In the genomic region with DNA sequence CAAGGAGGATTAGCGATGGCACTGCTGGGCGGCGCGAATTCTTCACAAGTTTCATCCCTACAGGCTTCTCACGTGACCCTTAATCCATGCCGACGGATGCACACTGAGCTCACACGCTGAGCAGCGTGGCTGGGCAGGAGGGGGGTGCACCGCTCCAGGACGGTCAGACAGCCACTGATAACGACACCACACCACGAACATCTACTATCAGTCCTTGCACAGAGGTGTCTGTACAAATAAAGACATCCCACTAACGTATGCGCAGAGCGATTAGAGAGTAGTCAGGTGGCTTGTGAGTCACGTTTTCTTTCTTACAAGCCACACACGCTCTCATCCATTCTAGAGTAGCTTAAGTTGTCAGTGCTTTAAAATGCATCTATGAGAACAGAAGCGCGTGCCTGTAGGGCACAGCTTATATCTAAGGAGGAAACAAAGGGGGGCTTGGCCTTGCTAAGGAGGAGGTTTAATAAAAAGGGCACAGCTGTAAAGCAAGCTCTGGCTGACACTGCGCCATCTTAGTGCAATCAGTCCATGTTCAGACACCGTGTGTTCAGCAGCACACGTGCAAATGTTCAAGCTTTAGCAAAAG, we compare ENCODE assay signal across 7 mouse cellular contexts. TPM values are rescaled to one million over a fixed set of nuclear protein-coding genes. Genes with fewer than 3 reads are reported as not detected.
DNase-seq lines count a peak whose midpoint lies in the region; ATAC-seq lines count a peak whose summit lies in the region.

No protein-coding gene starts in this region.

- peaks cover 30% of the 10 kb centered on the region for H3K36me3 ChIP-seq in hindbrain, embryonic 16.5 days (ENCODE audit: control insufficient read depth, insufficient read depth, low read length)
- H3K36me3 ChIP-seq in midbrain, embryonic 15.5 days (replicated peaks) = 0 out of 2 replicates have a peak, but pooled peaks cover 7% of the 10 kb centered on the region

- ATAC-seq in common myeloid progenitor, adult 5-6 weeks (replicated peaks; ENCODE audit: low read depth, poor library complexity, severe bottlenecking) = peak; percentile 97
- ATAC-seq in hindbrain, embryonic 16.5 days = peak; percentile 91
- ATAC-seq in midbrain, embryonic 15.5 days (replicated peaks) = peak; percentile 94

- peak overlapping the region; percentile 28 for H3K4me3 ChIP-seq in hindbrain, embryonic 16.5 days (ENCODE audit: low read length)
- H3K4me3 ChIP-seq in midbrain, embryonic 15.5 days = peak overlapping the region; percentile 26

- H3K27ac ChIP-seq in hindbrain, embryonic 16.5 days (ENCODE audit: low read depth, low read length) = peak overlapping the region; percentile 3
- H3K27ac ChIP-seq in midbrain, embryonic 15.5 days = peak overlapping the region; percentile 81

- peaks cover 11% of the 10 kb centered on the region for H3K4me1 ChIP-seq in hindbrain, embryonic 16.5 days (ENCODE audit: control insufficient read depth, insufficient read depth, low read depth, low read length)
- H3K4me1 ChIP-seq in midbrain, embryonic 15.5 days = peaks cover 21% of the 10 kb centered on the region

- 11% methylated on average over 23 of the region's 23 CpGs for WGBS in hindbrain, embryonic 16.5 days
- 6% methylated on average over 23 of the region's 23 CpGs for whole genome bisulfite sequencing in midbrain, embryonic 15.5 days

- no peaks in the 10 kb centered on the region for H3K27me3 ChIP-seq in hindbrain, embryonic 16.5 days (replicated peaks; ENCODE audit: control insufficient read depth, insufficient read depth, low read length)
- H3K27me3 ChIP-seq in midbrain, embryonic 15.5 days (replicated peaks) = no peaks in the 10 kb centered on the region

- H3K4me2 ChIP-seq in hindbrain, embryonic 16.5 days (ENCODE audit: low read length) = peak overlapping the region; percentile 55
- H3K4me2 ChIP-seq in midbrain, embryonic 15.5 days = peak overlapping the region; percentile 50

- H3K9me3 ChIP-seq in hindbrain, embryonic 16.5 days (ENCODE audit: control insufficient read depth, low read length) = no peaks in the 10 kb centered on the region
- no peaks in the 10 kb centered on the region for H3K9me3 ChIP-seq in midbrain, embryonic 15.5 days

- peak overlapping the region; percentile 33; the same call in 1 of the 2 replicates for H3K9ac ChIP-seq in hindbrain, embryonic 16.5 days (ENCODE audit: low read depth, low read length)
- peak overlapping the region; percentile 15; the same call in 1 of the 2 replicates for H3K9ac ChIP-seq in midbrain, embryonic 15.5 days

- DNase-seq in R1 (ENCODE audit: low read depth, low spot score) = peak; percentile 89
- DNase-seq in cerebellum, postnatal 36 days = no peak
- no peak for DNase-seq in kidney, postnatal 4 days
- DNase-seq in lung, postnatal 36 days = no peak

RNA-seq across cellular contexts. Expression of gene Tbk1, which starts 17.5 kb away (rescaled TPM):
- total RNA-seq in common myeloid progenitor, adult 5-6 weeks (2017) = 44.6 and 73.4 TPM in 2 replicates
- polyA plus RNA-seq in hindbrain, embryonic 16.5 days (2015; fragmentation: Nextera tagmentation; extraction: Ambion mirVana) = 29.8 and 31.9 TPM in 2 replicates
- polyA plus RNA-seq in midbrain, embryonic 15.5 days (2015; fragmentation: Nextera tagmentation; extraction: Ambion mirVana) = 30.7 and 33.7 TPM in 2 replicates

RNA-seq across cellular contexts. Expression of gene Xpot, which starts 57.0 kb away (rescaled TPM):
- 88.8 and 127 TPM in 2 replicates for total RNA-seq in common myeloid progenitor, adult 5-6 weeks (2017)
- polyA plus RNA-seq in hindbrain, embryonic 16.5 days (2015; fragmentation: Nextera tagmentation; extraction: Ambion mirVana) = 29.7 and 32.2 TPM in 2 replicates
- polyA plus RNA-seq in midbrain, embryonic 15.5 days (2015; fragmentation: Nextera tagmentation; extraction: Ambion mirVana) = 30.3 and 30.5 TPM in 2 replicates
